Mouse (Mus musculus) ES-Bruce4 (cell line): Measurements from ENCODE around the gene Krtap22-2.

Source experiments
- CTCF ChIP-seq: IDR thresholded peaks from one replicate; pipeline ENCODE4 v1.8.1; 2011; ENCODE audit warnings: low read depth, low read length
- EP300 ChIP-seq: IDR thresholded peaks from 2 replicates; pipeline ENCODE4 v1.6.1; 2011; ENCODE audit warnings: low read depth, low read length; ENCODE audit not compliant: insufficient read depth
- POLR2A ChIP-seq: IDR thresholded peaks from one replicate; pipeline ENCODE4 v1.8.1; 2011; ENCODE audit warnings: low read length; ENCODE audit not compliant: insufficient read depth

- TF ChIP-seq POLR2A (no peak), CTCF (no peak), EP300 (no peak)
Measured at GRCm38 (mm10) chr16:89047783-89048182, 37.2 kb upstream of the Krtap22-2 start, which contains the start of gene Krtap6-5.
